Mouse (Mus musculus) cerebellum, adult 2 months (tissue): Measurements from ENCODE around the gene Aqp6. TPM values are rescaled to one million over a fixed set of nuclear protein-coding genes. Genes with fewer than 3 reads are reported as not detected.
A peak's percentile ranks its signal among the peaks of the same experiment; 100 is the strongest.

ENCODE experiments used
- DNase-seq, 2 experiments: peaks; one replicate each; pipeline ENCODE4 v3.0.0; 2021
- H3K27ac ChIP-seq: fragments of 200-500 bp; 2 replicates; pipeline ENCODE4 v1.5.1; 2012; ENCODE audit warnings: low read length, control low read depth, inconsistent platforms; ENCODE audit not compliant: insufficient read depth
- H3K27me3 ChIP-seq: fragments of 200-500 bp; 2 replicates; pipeline ENCODE4 v1.6.1; 2012; ENCODE audit warnings: inconsistent platforms, mild to moderate bottlenecking, low read length, moderate library complexity; ENCODE audit not compliant: control insufficient read depth, insufficient read depth
- H3K4me1 ChIP-seq: fragments of 200-500 bp; 2 replicates; pipeline ENCODE4 v1.6.1; 2011; ENCODE audit warnings: low read length; ENCODE audit not compliant: control insufficient read depth, insufficient read depth
- H3K4me3 ChIP-seq: fragments of 200-500 bp; replicated peaks from 2 replicates; pipeline ENCODE3; 2011; ENCODE audit warnings: mild to moderate bottlenecking, low read depth, low read length, control low read depth; ENCODE audit not compliant: insufficient read depth
- CTCF ChIP-seq: fragments of 200-500 bp; IDR thresholded peaks from 2 replicates; pipeline ENCODE4 v1.5.1; 2011; ENCODE audit warnings: low read depth, mild to moderate bottlenecking, control low read depth, low read length, moderate library complexity, borderline replicate concordance; ENCODE audit not compliant: insufficient read depth
- POLR2A ChIP-seq: fragments of 200-500 bp; IDR thresholded peaks from 2 replicates; pipeline ENCODE4 v1.6.1; 2011; ENCODE audit warnings: low read length, control low read depth, borderline replicate concordance; ENCODE audit not compliant: insufficient read depth
- WGBS: fragments of 180-500 bp; shearing (Covaris S2); methylation state at CpG from one replicate; pipeline ENCODE4 v1.1.7; 2018; 5-methylcytosine and 5-hydroxymethylcytosine counted together
- polyA plus RNA-seq: library from polyadenylated mRNA; depleted of rRNA; stranded (reverse); fragments of >200 nt; gene quantifications from 2 replicates; pipeline ENCODE4 v1.2.3, GENCODE M21; 2012; rRNA removed

Gene Aqp6
- polyA plus RNA-seq, 1 experiment = 29.0 TPM

GRCm38 (mm10) chr15:99651163-99651872 lies 50.1 kb downstream of the Aqp6 start, which contains the start of gene Racgap1:
Gene Racgap1, minus strand, starts transcription at chr15:99651656.
- H3K27ac ChIP-seq = no peak within 1 kb of the TSS
- peak within 1 kb of the TSS; percentile 65 for H3K4me3 ChIP-seq
- DNase-seq = peak; percentile 96 to 97
- H3K27me3 ChIP-seq = no peaks in the 10 kb centered on the region
- no peak for TF ChIP-seq POLR2A
- H3K4me1 ChIP-seq = 0 out of 2 replicates have a peak, but pooled peaks cover 3% of the 10 kb centered on the region
- under 1% methylated on average over 68 of the region's 68 CpGs for WGBS

- no peaks in the 10 kb centered on the region for H3K27me3 ChIP-seq
- H3K4me3 ChIP-seq = peak overlapping the region; percentile 65
- 0 out of 2 replicates have a peak, but pooled peaks cover 3% of the 10 kb centered on the region for H3K4me1 ChIP-seq
- H3K27ac ChIP-seq = no peak overlapping the region
- 78% methylated on average over 10 of the region's 10 CpGs for WGBS
- no peak for TF ChIP-seq POLR2A
- no peak for TF ChIP-seq CTCF
- no peak for DNase-seq
These were observed 51.0 kb downstream of the Aqp6 start for GRCm38 (mm10) chr15:99651984-99652872.

- Histone ChIP-seq H3K4me3 (no peak overlapping the region), H3K27me3 (no peaks in the 10 kb centered on the region), H3K27ac (no peak overlapping the region), H3K4me1 (0 out of 2 replicates have a peak, but pooled peaks cover 3% of the 10 kb centered on the region)
- 23% methylated on average over 8 of the region's 8 CpGs for WGBS
- DNase-seq = no peak
- TF ChIP-seq POLR2A (no peak), CTCF (peak; percentile 22; the same call in 1 of the 2 replicates)
These were observed 52.1 kb downstream of the Aqp6 start for GRCm38 (mm10) chr15:99653291-99653690.

- no peak overlapping the region for H3K4me3 ChIP-seq
- H3K27ac ChIP-seq = no peak overlapping the region
- TF ChIP-seq POLR2A (no peak), CTCF (no peak)
- 21% methylated on average over 21 of the region's 21 CpGs for WGBS
- H3K27me3 ChIP-seq = no peaks in the 10 kb centered on the region
- 0 out of 2 replicates have a peak, but pooled peaks cover 3% of the 10 kb centered on the region for H3K4me1 ChIP-seq
- DNase-seq = no peak
These were observed 52.7 kb downstream of the Aqp6 start for GRCm38 (mm10) chr15:99653876-99654275.

Other genes starting within 250 kb of the Aqp6 start
- gene Fmnl3, start 230.9 kb upstream of the Aqp6 start, polyA plus RNA-seq = 10.0 and 10.7 TPM in 2 replicates
- 401 and 418 TPM in 2 replicates for gene Tmbim6, start 208.5 kb upstream of the Aqp6 start, polyA plus RNA-seq
- 12.3 TPM in 2 replicates for gene Nckap5l, start 143.7 kb upstream of the Aqp6 start, polyA plus RNA-seq
- 11.6 and 12.4 TPM in 2 replicates for gene Bcdin3d, start 126.7 kb upstream of the Aqp6 start, polyA plus RNA-seq
- gene Faim2, start 73.2 kb upstream of the Aqp6 start, polyA plus RNA-seq = 241 and 263 TPM in 2 replicates
- 0.23 and 0.43 TPM in 2 replicates for gene Aqp2, start 22.3 kb upstream of the Aqp6 start, polyA plus RNA-seq
- gene Aqp5, start 10.6 kb upstream of the Aqp6 start, polyA plus RNA-seq = 0.36 and 0.56 TPM in 2 replicates
- 15.5 and 15.6 TPM in 2 replicates for gene Racgap1, start 50.3 kb downstream of the Aqp6 start, polyA plus RNA-seq
- gene Asic1, start 69.0 kb downstream of the Aqp6 start, polyA plus RNA-seq = 102 and 104 TPM in 2 replicates
- 82.3 and 87.1 TPM in 2 replicates for gene Smarcd1, start 100.7 kb downstream of the Aqp6 start, polyA plus RNA-seq
- gene Gm17349, start 104.1 kb downstream of the Aqp6 start, polyA plus RNA-seq = not detected in 2 replicates
- gene Gpd1, start 116.1 kb downstream of the Aqp6 start, polyA plus RNA-seq = 130 and 143 TPM in 2 replicates
- gene Cox14, start 124.2 kb downstream of the Aqp6 start, polyA plus RNA-seq = 351 and 364 TPM in 2 replicates
- gene Cers5, start 171.5 kb downstream of the Aqp6 start, polyA plus RNA-seq = 40.2 and 45.5 TPM in 2 replicates